Mouse (Mus musculus) neural tube, embryonic 14.5 days (tissue): ENCODE data around the gene Ets1. TPM values are rescaled to one million over a fixed set of nuclear protein-coding genes. Genes with fewer than 3 reads are reported as not detected.

ENCODE experiments used
- ATAC-seq: fragments of 200-750 bp; cut with Nextera tagmentation; 2 replicates; pipeline ENCODE4 v1.8.0; 2017; ENCODE audit warnings: low read depth, mild to moderate bottlenecking, moderate TSS enrichment, moderate library complexity
- H3K27ac ChIP-seq: fragments of 300-500 bp; sonication (generic); 2 replicates; pipeline ENCODE4 v1.5.1; 2014; ENCODE audit warnings: low read depth, mild to moderate bottlenecking, control low read depth, low read length, moderate library complexity, mixed read lengths
- H3K27me3 ChIP-seq: fragments of 300-500 bp; sonication (generic); 2 replicates; pipeline ENCODE4 v1.6.1; 2014; ENCODE audit warnings: low read length; ENCODE audit not compliant: control insufficient read depth, insufficient read depth
- H3K36me3 ChIP-seq: fragments of 300-500 bp; sonication (generic); 2 replicates; pipeline ENCODE4 v1.6.1; 2014; ENCODE audit warnings: low read length, mixed read lengths; ENCODE audit not compliant: control insufficient read depth, insufficient read depth
- H3K4me1 ChIP-seq: fragments of 300-500 bp; sonication (generic); 2 replicates; pipeline ENCODE4 v1.6.1; 2014; ENCODE audit warnings: low read length; ENCODE audit not compliant: control insufficient read depth, insufficient read depth
- H3K4me2 ChIP-seq: fragments of 300-500 bp; sonication (generic); 2 replicates; pipeline ENCODE4 v1.6.1; 2014; ENCODE audit warnings: mild to moderate bottlenecking, low read depth, low read length, control low read depth
- H3K4me3 ChIP-seq: fragments of 300-500 bp; sonication (generic); 2 replicates; pipeline ENCODE4 v1.5.1; 2014; ENCODE audit warnings: low read depth, low read length, control low read depth, mixed read lengths
- H3K9ac ChIP-seq: fragments of 300-500 bp; sonication (generic); replicated peaks from 2 replicates; pipeline ENCODE4 v1.6.1; 2014; ENCODE audit warnings: low read depth, mild to moderate bottlenecking, control low read depth, low read length, mixed read lengths
- H3K9me3 ChIP-seq: fragments of 300-500 bp; sonication (generic); 2 replicates; pipeline ENCODE4 v1.6.1; 2016; ENCODE audit warnings: low read length; ENCODE audit not compliant: control insufficient read depth
- WGBS: fragments of 180-500 bp; shearing (Covaris S2); extraction: QIAGEN DNeasy Blood & Tissue Kit; methylation state at CpG from one replicate; pipeline ENCODE4 v1.1.7; 2014; 5-methylcytosine and 5-hydroxymethylcytosine counted together
- polyA plus RNA-seq: library from polyadenylated mRNA; unstranded; fragments of >200 nt; fragmentation: Nextera tagmentation; extraction: Ambion mirVana; gene quantifications from 2 replicates; pipeline ENCODE4 v1.2.1, GENCODE M21; 2014

Ets1 gene
- polyA plus RNA-seq, 1 experiment from 2014 or later = 11.6 TPM

DNA sequence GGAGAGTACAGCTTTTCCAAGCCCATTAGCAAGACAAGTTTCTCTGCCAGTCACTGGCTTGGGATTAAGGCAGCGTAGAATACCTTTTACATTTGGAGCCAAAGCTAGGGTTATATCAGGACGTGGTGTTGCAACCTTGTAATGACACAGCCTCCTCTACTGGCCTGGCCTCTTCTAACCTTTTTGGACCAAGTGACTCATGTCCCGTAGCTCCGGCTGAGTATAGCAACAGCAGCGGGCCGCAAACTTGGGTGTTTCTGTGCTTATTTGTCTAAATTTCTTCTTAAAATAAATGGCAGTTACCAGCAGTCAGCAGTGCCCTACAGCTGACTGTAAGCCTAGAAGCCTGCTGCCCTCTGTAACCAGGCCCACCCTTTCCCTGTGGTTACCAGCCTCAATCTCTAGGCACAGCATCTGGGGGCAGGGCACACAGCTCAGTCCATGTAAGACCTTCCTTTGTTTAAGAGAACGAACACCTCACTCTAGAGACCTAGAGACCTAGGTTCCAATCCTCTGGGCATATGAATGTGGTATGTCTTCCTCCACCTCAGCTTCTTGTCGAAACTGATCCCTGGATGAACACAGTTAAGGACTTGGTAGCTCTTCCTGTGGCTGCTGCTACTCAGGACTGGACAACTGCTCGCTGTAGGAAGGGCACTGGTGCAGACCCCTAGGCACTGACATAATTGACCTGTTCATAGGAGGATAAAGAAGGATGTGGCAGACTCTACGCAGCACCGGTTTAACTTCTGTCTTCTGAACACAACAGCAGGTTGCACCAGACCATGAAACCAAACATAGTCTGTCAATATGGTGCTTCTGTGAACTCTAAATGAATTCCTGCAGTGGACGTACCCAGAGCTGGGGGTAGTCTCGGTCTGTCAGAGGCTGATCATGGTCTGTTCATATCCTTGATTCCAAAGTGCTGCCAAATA, 94.9 kb downstream of the Ets1 start:
- no peak overlapping the region for H3K4me3 ChIP-seq
- H3K4me2 ChIP-seq = no peak overlapping the region
- H3K9ac ChIP-seq = no peak overlapping the region
- no peaks in the 10 kb centered on the region for H3K27me3 ChIP-seq
- ATAC-seq = no peak
- H3K4me1 ChIP-seq = no peaks in the 10 kb centered on the region
- WGBS = 89% methylated on average over 13 of the region's 13 CpGs
- no peaks in the 10 kb centered on the region for H3K36me3 ChIP-seq
- no peaks in the 10 kb centered on the region for H3K9me3 ChIP-seq
- H3K27ac ChIP-seq = no peak overlapping the region

DNA sequence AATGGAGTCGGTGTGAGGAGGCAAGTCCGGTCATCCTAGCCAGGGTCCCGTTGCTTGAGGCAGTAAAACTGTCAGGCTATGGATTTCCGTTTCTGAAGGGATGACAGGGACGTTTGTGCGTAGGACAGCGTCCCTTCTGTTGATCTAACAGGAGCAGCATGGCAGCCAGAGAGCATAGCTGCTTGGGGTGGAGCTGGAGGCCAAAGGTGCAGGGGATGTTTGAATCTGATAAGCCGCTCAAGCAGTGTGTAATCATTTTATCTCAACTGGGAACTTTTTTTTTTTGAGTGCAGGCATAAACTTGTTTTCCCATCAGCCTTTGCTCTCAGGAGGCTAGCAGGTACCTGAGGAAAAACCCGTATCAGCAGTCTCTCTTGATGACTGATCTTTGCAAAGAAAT, 95.8 kb downstream of the Ets1 start:
- Histone ChIP-seq H3K4me2 (no peak overlapping the region), H3K4me3 (no peak overlapping the region), H3K4me1 (no peaks in the 10 kb centered on the region), H3K27ac (no peak overlapping the region), H3K27me3 (no peaks in the 10 kb centered on the region), H3K36me3 (no peaks in the 10 kb centered on the region), H3K9me3 (no peaks in the 10 kb centered on the region), H3K9ac (no peak overlapping the region)
- ATAC-seq = no peak
- 57% methylated on average over 9 of the region's 9 CpGs for WGBS

DNA sequence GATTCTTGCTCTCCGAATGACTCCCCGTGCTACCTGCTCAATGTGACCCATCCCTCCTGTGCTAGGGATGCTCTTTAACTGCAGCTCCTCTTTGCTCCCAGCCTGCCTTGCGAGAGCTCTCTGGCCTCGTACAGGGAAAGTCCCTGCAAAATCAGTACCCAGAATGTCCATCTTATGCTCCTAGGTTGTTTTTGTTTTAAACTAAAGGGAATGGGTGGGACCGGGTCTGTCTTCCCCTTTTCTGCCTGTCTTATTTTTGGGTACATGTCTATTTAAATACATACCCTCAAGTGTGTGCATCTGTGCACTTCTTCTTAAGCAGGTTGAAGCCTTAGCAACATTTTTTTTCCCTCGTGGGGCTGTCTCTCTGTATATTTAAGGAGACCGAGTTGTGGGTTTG, 99.0 kb downstream of the Ets1 start:
- Histone ChIP-seq H3K9ac (no peak overlapping the region), H3K9me3 (no peaks in the 10 kb centered on the region), H3K27ac (no peak overlapping the region), H3K4me1 (no peaks in the 10 kb centered on the region), H3K36me3 (no peaks in the 10 kb centered on the region), H3K27me3 (no peaks in the 10 kb centered on the region), H3K4me3 (no peak overlapping the region), H3K4me2 (no peak overlapping the region)
- no peak for ATAC-seq
- 93% methylated on average over 7 of the region's 7 CpGs for WGBS

DNA sequence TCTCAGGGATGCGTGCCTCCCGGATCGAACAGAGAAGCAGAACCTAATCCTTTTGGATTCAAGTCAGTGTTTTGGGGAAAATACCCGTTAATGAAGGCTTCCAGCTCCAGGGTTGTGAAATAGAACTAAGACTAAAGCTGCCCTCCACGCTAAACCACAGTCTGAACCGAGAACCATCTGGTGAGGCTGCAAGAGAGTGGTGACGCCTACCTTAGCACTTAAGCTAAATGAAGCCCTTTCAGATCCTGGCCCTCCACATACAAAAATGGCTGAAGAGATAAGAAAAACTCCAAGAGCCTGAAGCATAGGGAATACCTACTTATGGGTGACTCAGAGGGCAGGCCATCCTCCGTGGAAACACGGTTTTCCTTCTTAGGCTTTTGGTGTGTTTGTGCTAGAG, 100.0 kb downstream of the Ets1 start:
- H3K36me3 ChIP-seq = no peaks in the 10 kb centered on the region
- no peak overlapping the region for H3K27ac ChIP-seq
- H3K4me2 ChIP-seq = no peak overlapping the region
- H3K4me1 ChIP-seq = no peaks in the 10 kb centered on the region
- 92% methylated on average over 9 of the region's 9 CpGs for WGBS
- no peaks in the 10 kb centered on the region for H3K27me3 ChIP-seq
- no peak overlapping the region for H3K9ac ChIP-seq
- H3K9me3 ChIP-seq = no peaks in the 10 kb centered on the region
- ATAC-seq = no peak
- no peak overlapping the region for H3K4me3 ChIP-seq

DNA sequence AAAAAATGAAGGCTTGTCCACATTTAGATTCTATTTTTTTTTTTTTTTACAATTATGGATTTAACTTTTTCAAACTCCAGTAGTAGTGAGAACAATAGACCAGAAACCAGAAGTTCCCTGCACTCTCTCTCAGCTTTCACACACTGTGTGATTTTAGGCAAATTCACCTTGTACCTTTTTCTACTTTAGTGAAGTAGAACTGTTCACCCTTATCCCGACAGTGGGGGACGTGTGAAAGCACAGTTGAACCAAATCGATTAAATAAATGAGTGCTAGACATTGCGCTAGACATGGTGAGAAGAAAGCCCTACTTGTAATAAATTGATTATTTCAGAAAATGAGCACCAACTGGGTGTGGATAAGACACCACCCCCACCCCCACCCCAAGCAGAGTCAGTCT, 104.0 kb downstream of the Ets1 start:
- Histone ChIP-seq H3K4me2 (no peak overlapping the region), H3K36me3 (no peaks in the 10 kb centered on the region), H3K9me3 (no peaks in the 10 kb centered on the region), H3K27me3 (no peaks in the 10 kb centered on the region), H3K4me1 (no peaks in the 10 kb centered on the region), H3K4me3 (no peak overlapping the region), H3K9ac (no peak overlapping the region), H3K27ac (no peak overlapping the region)
- ATAC-seq = no peak
- 94% methylated on average over 4 of the region's 4 CpGs for WGBS

DNA sequence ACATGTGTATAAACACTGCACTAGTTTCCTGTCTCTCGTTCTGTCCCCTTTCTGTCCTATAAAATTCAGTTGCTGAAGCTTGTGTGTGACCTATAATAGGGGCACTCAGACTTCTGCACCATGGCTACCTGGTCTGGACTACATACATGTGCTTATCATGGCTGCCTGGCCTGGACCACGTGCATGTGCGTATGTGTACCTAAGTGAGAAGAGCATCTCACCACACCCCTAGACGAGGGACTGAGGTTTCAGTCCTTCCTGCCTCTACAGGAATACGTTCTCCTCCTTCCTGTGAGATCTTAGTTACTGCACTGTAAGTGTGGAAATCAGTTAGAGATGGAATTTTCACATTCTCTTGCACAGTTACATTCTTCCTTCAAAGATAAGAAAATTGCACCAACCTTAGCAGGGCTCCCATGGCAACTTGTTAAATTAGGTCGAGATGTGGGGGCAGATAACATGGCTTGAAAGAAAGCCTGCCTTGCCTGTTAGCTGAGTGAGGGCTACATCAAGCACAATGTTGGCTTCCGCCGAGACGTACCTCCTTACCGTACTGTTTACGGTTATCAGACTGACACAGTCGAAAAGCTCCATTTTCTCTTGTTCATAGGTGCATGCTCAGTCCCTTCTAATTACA, 104.8 kb downstream of the Ets1 start:
- Histone ChIP-seq H3K36me3 (no peaks in the 10 kb centered on the region), H3K27ac (no peak overlapping the region), H3K4me1 (no peaks in the 10 kb centered on the region), H3K4me3 (no peak overlapping the region), H3K27me3 (no peaks in the 10 kb centered on the region), H3K4me2 (no peak overlapping the region), H3K9ac (no peak overlapping the region), H3K9me3 (no peaks in the 10 kb centered on the region)
- ATAC-seq = no peak
- 90% methylated on average over 12 of the region's 12 CpGs for WGBS

DNA sequence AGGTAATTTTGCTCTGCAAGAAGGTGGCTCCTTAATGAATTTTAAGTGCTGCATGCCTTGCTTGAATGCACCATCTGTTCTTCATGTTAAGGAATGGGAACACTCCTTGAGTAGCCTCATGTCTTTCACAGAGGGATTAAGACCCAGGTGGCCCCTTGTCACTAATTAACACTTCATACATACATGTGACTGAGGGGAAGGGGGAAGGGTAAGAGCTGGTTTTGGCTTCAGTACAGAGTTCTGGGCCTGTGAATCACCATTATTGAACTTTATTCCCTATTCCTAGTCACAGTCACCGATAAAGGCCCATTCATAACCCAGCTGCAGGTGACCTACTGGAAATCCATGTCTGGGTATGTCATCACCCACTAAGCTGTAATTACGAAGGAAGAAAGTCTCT, 105.7 kb downstream of the Ets1 start:
- no peak overlapping the region for H3K9ac ChIP-seq

DNA sequence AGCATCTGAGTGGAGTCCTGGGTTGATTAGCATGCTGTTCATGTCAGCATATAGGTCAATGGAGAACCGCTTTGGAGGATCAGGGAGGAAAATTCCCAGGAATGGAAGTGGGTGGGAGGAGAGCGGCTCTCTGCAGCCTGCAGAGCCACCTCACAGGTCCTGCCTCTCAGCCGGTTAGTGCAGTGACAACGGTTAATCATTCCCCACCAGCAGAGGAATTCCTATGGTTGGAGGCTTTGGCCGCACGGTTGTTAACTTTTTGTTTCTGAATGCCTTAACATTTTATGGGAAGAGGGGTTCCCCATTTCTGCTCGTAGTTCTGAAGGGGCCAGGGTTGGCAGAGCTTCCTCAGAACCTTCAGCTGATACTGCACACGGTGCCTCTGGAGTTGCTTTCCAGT, 107.1 kb downstream of the Ets1 start:
- no peak overlapping the region for H3K4me2 ChIP-seq
- H3K36me3 ChIP-seq = no peaks in the 10 kb centered on the region
- ATAC-seq = no peak
- no peaks in the 10 kb centered on the region for H3K4me1 ChIP-seq
- H3K9me3 ChIP-seq = no peaks in the 10 kb centered on the region
- H3K4me3 ChIP-seq = no peak overlapping the region
- H3K27ac ChIP-seq = no peak overlapping the region
- WGBS = 44% methylated on average over 8 of the region's 8 CpGs
- no peak overlapping the region for H3K9ac ChIP-seq
- no peaks in the 10 kb centered on the region for H3K27me3 ChIP-seq

More for the DNA sequence above, 105.7 kb downstream of the Ets1 start:
- Histone ChIP-seq H3K9me3 (no peaks in the 10 kb centered on the region), H3K4me2 (no peak overlapping the region), H3K4me1 (no peaks in the 10 kb centered on the region), H3K4me3 (no peak overlapping the region), H3K27ac (no peak overlapping the region), H3K36me3 (no peaks in the 10 kb centered on the region), H3K27me3 (no peaks in the 10 kb centered on the region)
- ATAC-seq = no peak
- 92% methylated on average over 2 of the region's 2 CpGs for WGBS

DNA sequence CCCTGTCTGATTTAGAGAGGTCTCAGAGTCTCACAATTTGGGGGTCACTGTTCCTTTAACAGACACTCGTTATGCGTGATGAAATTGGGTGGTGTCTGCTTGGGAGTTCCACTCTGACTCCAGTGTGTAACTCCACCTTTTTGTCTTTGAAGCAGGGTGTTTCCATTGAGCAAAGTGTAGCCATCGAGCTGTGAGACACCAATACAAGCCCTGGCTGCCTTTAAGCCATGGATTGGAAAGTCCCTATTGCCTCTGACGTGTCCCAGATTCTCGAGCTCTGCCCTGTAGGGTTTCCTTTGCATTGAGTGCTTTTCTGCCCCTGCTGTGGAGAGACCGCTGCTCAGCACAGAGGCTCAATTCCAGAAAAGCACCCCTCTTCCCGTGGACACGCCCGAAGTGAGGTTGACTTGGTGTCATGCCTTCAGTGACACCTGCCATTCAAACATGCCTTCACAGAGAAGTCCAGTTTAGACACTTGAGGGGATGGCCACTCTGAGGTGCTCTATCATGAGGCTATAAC, 107.7 kb downstream of the Ets1 start:
- no peaks in the 10 kb centered on the region for H3K9me3 ChIP-seq
- no peak for ATAC-seq
- no peak overlapping the region for H3K27ac ChIP-seq
- WGBS = 73% methylated on average over 9 of the region's 9 CpGs
- no peaks in the 10 kb centered on the region for H3K4me1 ChIP-seq
- no peak overlapping the region for H3K4me2 ChIP-seq
- no peak overlapping the region for H3K4me3 ChIP-seq
- no peaks in the 10 kb centered on the region for H3K27me3 ChIP-seq
- no peak overlapping the region for H3K9ac ChIP-seq
- H3K36me3 ChIP-seq = no peaks in the 10 kb centered on the region
